ENCODE assay signal across 22 mouse cellular contexts in genomic region chr2:51279396-51280045, GRCm38 (mm10).
A peak's percentile ranks its signal among the peaks of the same experiment; 100 is the strongest.
DNase-seq lines count a peak whose midpoint lies in the region; ATAC-seq and TF ChIP-seq lines count a peak whose summit lies in the region.
"Had no signal": no experiment of that assay in that cellular context is flagged by ENCODE, and none has a peak within 500 bp of the region (broad histone marks: within the 10 kb centered on the region; RNA-seq: fewer than 3 reads in every experiment).

No protein-coding gene starts in this region.

- WGBS in embryonic facial prominence, embryonic 12.5 days = 65% methylated on average over 5 of the region's 5 CpGs
- 83% methylated on average over 5 of the region's 5 CpGs for WGBS in embryonic facial prominence, embryonic 10.5 days
- WGBS in limb, embryonic 13.5 days = 47% methylated on average over 5 of the region's 5 CpGs
- 75% methylated on average over 5 of the region's 5 CpGs for WGBS in limb, embryonic 10.5 days
- 36% methylated on average over 5 of the region's 5 CpGs for WGBS in limb, embryonic 14.5 days

- H3K27ac ChIP-seq in embryonic facial prominence, embryonic 12.5 days = peak overlapping the region; percentile 70; the same call in 1 of the 2 replicates
- H3K27ac ChIP-seq in embryonic facial prominence, embryonic 10.5 days (replicated peaks) = no peak overlapping the region
- H3K27ac ChIP-seq in limb, embryonic 13.5 days = peak overlapping the region; percentile 72
- no peak overlapping the region for H3K27ac ChIP-seq in limb, embryonic 10.5 days
- 0 out of 2 replicates have a peak overlapping the region, but pooled peaks have one; percentile 1 for H3K27ac ChIP-seq in limb, embryonic 14.5 days (replicated peaks; ENCODE audit: low read depth, low read length)
- H3K27ac ChIP-seq: forebrain, embryonic 12.5 days; hindbrain, embryonic 14.5 days; intestine, embryonic 15.5 days; liver, embryonic 15.5 days; midbrain, embryonic 10.5 days had no signal

- no peak for DNase-seq in embryonic facial prominence, embryonic 10.5 days (ENCODE audit: low spot score)
- DNase-seq in limb, embryonic 10.5 days (ENCODE audit: low spot score) = no peak
- peak; percentile 78 for DNase-seq in NIH3T3 (ENCODE audit: low read depth)
- peak; percentile 73 for DNase-seq in limb, embryonic 14.5 days (ENCODE audit: low spot score)
- no peak for DNase-seq in yolk sac, embryonic 10.5 days (ENCODE audit: low spot score)
- DNase-seq in spleen, postnatal 4 days (ENCODE audit: low spot score in 2 of 2) = no peak
- DNase-seq: adrenal gland, postnatal 10 days; cerebellum, adult 9-10 months; kidney, adult 9 months; kidney, postnatal 4 days; layer of hippocampus, adult 9-11 months; lung, postnatal 14 days; retina, postnatal 1 day; thymus, postnatal 14 days had no signal

- H3K36me3 ChIP-seq in embryonic facial prominence, embryonic 12.5 days = no peaks in the 10 kb centered on the region
- H3K36me3 ChIP-seq in embryonic facial prominence, embryonic 10.5 days (replicated peaks) = no peaks in the 10 kb centered on the region
- H3K36me3 ChIP-seq in limb, embryonic 13.5 days = no peaks in the 10 kb centered on the region
- H3K36me3 ChIP-seq in limb, embryonic 10.5 days = no peaks in the 10 kb centered on the region
- H3K36me3 ChIP-seq in limb, embryonic 14.5 days (ENCODE audit: control insufficient read depth, insufficient read depth, low read length) = no peaks in the 10 kb centered on the region
- H3K36me3 ChIP-seq: forebrain, embryonic 12.5 days; intestine, embryonic 15.5 days; liver, embryonic 15.5 days; midbrain, embryonic 10.5 days had no signal

- H3K9ac ChIP-seq in embryonic facial prominence, embryonic 12.5 days = no peak overlapping the region
- H3K9ac ChIP-seq in limb, embryonic 13.5 days = no peak overlapping the region
- H3K9ac ChIP-seq in limb, embryonic 14.5 days (ENCODE audit: low read depth, low read length, severe bottlenecking) = no peak overlapping the region
- H3K9ac ChIP-seq: forebrain, embryonic 12.5 days; hindbrain, embryonic 14.5 days; intestine, embryonic 15.5 days; liver, embryonic 15.5 days had no signal

- H3K27me3 ChIP-seq in embryonic facial prominence, embryonic 12.5 days = no peaks in the 10 kb centered on the region
- no peaks in the 10 kb centered on the region for H3K27me3 ChIP-seq in embryonic facial prominence, embryonic 10.5 days (replicated peaks; ENCODE audit: low read depth, poor library complexity, severe bottlenecking)
- no peaks in the 10 kb centered on the region for H3K27me3 ChIP-seq in limb, embryonic 13.5 days
- H3K27me3 ChIP-seq in limb, embryonic 10.5 days (ENCODE audit: low read depth, poor library complexity, severe bottlenecking) = no peaks in the 10 kb centered on the region
- no peaks in the 10 kb centered on the region for H3K27me3 ChIP-seq in limb, embryonic 14.5 days (ENCODE audit: control insufficient read depth, insufficient read depth, low read length)
- H3K27me3 ChIP-seq: CH12.LX; forebrain, embryonic 12.5 days; intestine, embryonic 15.5 days; liver, embryonic 15.5 days had no signal

- H3K9me3 ChIP-seq in embryonic facial prominence, embryonic 12.5 days = no peaks in the 10 kb centered on the region
- H3K9me3 ChIP-seq in embryonic facial prominence, embryonic 10.5 days = no peaks in the 10 kb centered on the region
- no peaks in the 10 kb centered on the region for H3K9me3 ChIP-seq in limb, embryonic 13.5 days
- H3K9me3 ChIP-seq in limb, embryonic 10.5 days (replicated peaks) = no peaks in the 10 kb centered on the region
- no peaks in the 10 kb centered on the region for H3K9me3 ChIP-seq in limb, embryonic 14.5 days (ENCODE audit: control insufficient read depth, low read length)
- H3K9me3 ChIP-seq: forebrain, embryonic 12.5 days; intestine, embryonic 15.5 days; liver, embryonic 15.5 days; midbrain, embryonic 10.5 days had no signal

- H3K4me3 ChIP-seq in embryonic facial prominence, embryonic 12.5 days = no peak overlapping the region
- H3K4me3 ChIP-seq in embryonic facial prominence, embryonic 10.5 days = no peak overlapping the region
- H3K4me3 ChIP-seq in limb, embryonic 13.5 days = no peak overlapping the region
- H3K4me3 ChIP-seq in limb, embryonic 10.5 days = no peak overlapping the region
- H3K4me3 ChIP-seq in limb, embryonic 14.5 days (replicated peaks; ENCODE audit: low read length) = no peak overlapping the region
- H3K4me3 ChIP-seq: forebrain, embryonic 12.5 days; intestine, embryonic 15.5 days; liver, embryonic 15.5 days; midbrain, embryonic 10.5 days had no signal

- peaks cover 3% of the 10 kb centered on the region; the same call in 1 of the 2 replicates for H3K4me1 ChIP-seq in embryonic facial prominence, embryonic 12.5 days
- H3K4me1 ChIP-seq in embryonic facial prominence, embryonic 10.5 days = peaks cover 2% of the 10 kb centered on the region; the same call in 1 of the 2 replicates
- H3K4me1 ChIP-seq in limb, embryonic 13.5 days = peaks cover 30% of the 10 kb centered on the region
- peaks cover 11% of the 10 kb centered on the region; the same call in 1 of the 2 replicates for H3K4me1 ChIP-seq in limb, embryonic 10.5 days
- peaks cover 13% of the 10 kb centered on the region for H3K4me1 ChIP-seq in limb, embryonic 14.5 days (ENCODE audit: control insufficient read depth, insufficient read depth, low read length)
- H3K4me1 ChIP-seq: intestine, embryonic 15.5 days; liver, embryonic 15.5 days had no signal

- H3K4me2 ChIP-seq in embryonic facial prominence, embryonic 12.5 days (replicated peaks) = no peak overlapping the region
- H3K4me2 ChIP-seq in limb, embryonic 13.5 days (replicated peaks) = no peak overlapping the region
- H3K4me2 ChIP-seq in limb, embryonic 14.5 days (replicated peaks; ENCODE audit: low read depth, low read length, severe bottlenecking) = no peak overlapping the region
- H3K4me2 ChIP-seq: forebrain, embryonic 12.5 days; hindbrain, embryonic 14.5 days; intestine, embryonic 15.5 days; liver, embryonic 15.5 days had no signal

- TF ChIP-seq POLR2A in limb, embryonic 14.5 days (IDR thresholded peaks at IDR 0.05; ENCODE audit: borderline replicate concordance, extremely low read depth, insufficient read depth, insufficient read length) = no peak

- no peak for ATAC-seq in embryonic facial prominence, embryonic 12.5 days (ENCODE audit: insufficient number of reproducible peaks, insufficient read depth, low FRiP score, low TSS enrichment)
- ATAC-seq in limb, embryonic 13.5 days (ENCODE audit: low FRiP score, low read depth) = no peak
- ATAC-seq in limb, embryonic 14.5 days (ENCODE audit: low FRiP score, low read depth) = peak; percentile 12; the same call in 1 of the 2 replicates
- ATAC-seq: intestine, embryonic 15.5 days had no signal

Comparison
In these comparisons a context has a peak if more than half of its experiments do, and no peak if none do; other contexts are left out.
1. H3K27ac ChIP-seq: peak in embryonic facial prominence, embryonic 12.5 days (single experiment), limb, embryonic 13.5 days (single experiment) and limb, embryonic 14.5 days (single experiment); none in embryonic facial prominence, embryonic 10.5 days (single experiment) and limb, embryonic 10.5 days (single experiment).
2. DNase-seq: peak in NIH3T3 (single experiment) and limb, embryonic 14.5 days (single experiment); none in embryonic facial prominence, embryonic 10.5 days (single experiment), limb, embryonic 10.5 days (single experiment), yolk sac, embryonic 10.5 days (single experiment) and spleen, postnatal 4 days (0 of 2).